Mouse (Mus musculus) cerebellum, adult 2 months (tissue): ENCODE data around the gene Cadm1. TPM values are rescaled to one million over a fixed set of nuclear protein-coding genes. Genes with fewer than 3 reads are reported as not detected.

ENCODE experiments used
- DNase-seq, 2 experiments: peaks; one replicate each; pipeline ENCODE4 v3.0.0; 2021
- H3K27ac ChIP-seq: fragments of 200-500 bp; 2 replicates; pipeline ENCODE4 v1.5.1; 2012; ENCODE audit warnings: low read length, control low read depth, inconsistent platforms; ENCODE audit not compliant: insufficient read depth
- H3K27me3 ChIP-seq: fragments of 200-500 bp; 2 replicates; pipeline ENCODE4 v1.6.1; 2012; ENCODE audit warnings: inconsistent platforms, mild to moderate bottlenecking, low read length, moderate library complexity; ENCODE audit not compliant: control insufficient read depth, insufficient read depth
- H3K4me1 ChIP-seq: fragments of 200-500 bp; 2 replicates; pipeline ENCODE4 v1.6.1; 2011; ENCODE audit warnings: low read length; ENCODE audit not compliant: control insufficient read depth, insufficient read depth
- H3K4me3 ChIP-seq: fragments of 200-500 bp; replicated peaks from 2 replicates; pipeline ENCODE3; 2011; ENCODE audit warnings: mild to moderate bottlenecking, low read depth, low read length, control low read depth; ENCODE audit not compliant: insufficient read depth
- CTCF ChIP-seq: fragments of 200-500 bp; IDR thresholded peaks from 2 replicates; pipeline ENCODE4 v1.5.1; 2011; ENCODE audit warnings: low read depth, mild to moderate bottlenecking, control low read depth, low read length, moderate library complexity, borderline replicate concordance; ENCODE audit not compliant: insufficient read depth
- POLR2A ChIP-seq: fragments of 200-500 bp; IDR thresholded peaks from 2 replicates; pipeline ENCODE4 v1.6.1; 2011; ENCODE audit warnings: low read length, control low read depth, borderline replicate concordance; ENCODE audit not compliant: insufficient read depth
- WGBS: fragments of 180-500 bp; shearing (Covaris S2); methylation state at CpG from one replicate; pipeline ENCODE4 v1.1.7; 2018; 5-methylcytosine and 5-hydroxymethylcytosine counted together
- polyA plus RNA-seq: library from polyadenylated mRNA; depleted of rRNA; stranded (reverse); fragments of >200 nt; gene quantifications from 2 replicates; pipeline ENCODE4 v1.2.3, GENCODE M21; 2012

Gene Cadm1
- polyA plus RNA-seq, 1 experiment, result 55.9 TPM

- H3K27me3 ChIP-seq, result no peaks in the 10 kb centered on the region
- no peak for DNase-seq
- TF ChIP-seq POLR2A (no peak), CTCF (no peak)
- no peak overlapping the region for H3K4me3 ChIP-seq
- H3K27ac ChIP-seq, result no peak overlapping the region
- no peaks in the 10 kb centered on the region; the same call in 1 of the 2 replicates for H3K4me1 ChIP-seq
- WGBS, result 96% methylated on average over 1 of the region's 1 CpGs
Measured at GRCm38 (mm10) chr9:47628550-47628949, 98.6 kb downstream of the Cadm1 start.

GRCm38 (mm10) chr9:47634695-47635094 lies 104.7 kb downstream of the Cadm1 start:
- no peak overlapping the region for H3K27ac ChIP-seq
- H3K4me3 ChIP-seq, result no peak overlapping the region
- H3K4me1 ChIP-seq, result no peaks in the 10 kb centered on the region
- WGBS, result 76% methylated on average over 3 of the region's 3 CpGs
- TF ChIP-seq CTCF (no peak), POLR2A (no peak)
- no peak for DNase-seq
- no peaks in the 10 kb centered on the region for H3K27me3 ChIP-seq

DNA sequence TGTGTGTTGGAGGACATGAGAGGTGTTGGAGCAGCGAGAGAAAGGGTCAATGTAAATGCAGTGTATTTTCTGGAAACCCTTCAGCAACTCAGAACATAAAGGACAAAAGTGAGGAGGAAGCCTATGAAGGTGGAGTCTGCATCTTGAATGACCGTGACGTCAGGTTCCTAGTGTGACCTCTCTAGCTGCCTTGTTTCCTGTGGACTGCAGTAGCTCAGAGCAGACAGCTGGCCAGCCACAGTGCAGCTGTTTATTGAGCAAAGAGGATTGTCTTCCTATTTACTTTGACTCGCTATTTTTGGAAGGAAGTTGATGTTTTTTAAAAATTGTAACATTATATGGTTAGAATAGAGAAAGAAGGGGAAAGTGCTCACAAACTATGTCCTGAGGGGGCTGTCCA lies 112.7 kb downstream of the Cadm1 start:
- Histone ChIP-seq H3K27ac (no peak overlapping the region), H3K27me3 (no peaks in the 10 kb centered on the region), H3K4me1 (no peaks in the 10 kb centered on the region; the same call in 1 of the 2 replicates), H3K4me3 (no peak overlapping the region)
- 75% methylated on average over 4 of the region's 4 CpGs for WGBS
- no peak for DNase-seq
- TF ChIP-seq POLR2A, result no peak
- no peak for TF ChIP-seq CTCF

GRCm38 (mm10) chr9:47645056-47645455 lies 115.1 kb downstream of the Cadm1 start:
- no peak for TF ChIP-seq CTCF
- TF ChIP-seq POLR2A, result no peak
- Histone ChIP-seq H3K4me1 (no peaks in the 10 kb centered on the region; the same call in 1 of the 2 replicates), H3K27me3 (no peaks in the 10 kb centered on the region), H3K4me3 (no peak overlapping the region), H3K27ac (no peak overlapping the region)
- no peak for DNase-seq
- WGBS, result 96% methylated on average over 2 of the region's 2 CpGs

DNA sequence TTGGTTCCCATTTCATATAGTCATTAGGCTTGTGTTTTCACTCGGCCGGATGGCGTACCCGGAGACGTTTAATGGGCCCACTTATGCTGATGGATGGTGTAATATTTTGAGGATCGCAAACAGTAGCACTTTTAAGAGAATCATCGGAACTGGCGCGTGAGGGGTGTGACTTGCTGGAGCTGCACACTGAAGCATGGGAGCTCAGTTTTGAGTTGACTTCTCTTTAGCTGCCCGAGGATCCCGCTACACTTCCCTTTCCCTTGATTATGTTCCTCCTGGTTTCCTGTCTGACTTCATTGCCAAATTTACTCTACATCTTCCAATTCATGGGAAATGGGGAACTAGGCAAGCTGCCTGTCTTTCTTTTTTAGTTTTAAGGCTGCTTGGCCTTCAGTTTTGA lies 121.5 kb downstream of the Cadm1 start:
- TF ChIP-seq CTCF, result no peak
- TF ChIP-seq POLR2A, result no peak
- no peak for DNase-seq
- 96% methylated on average over 11 of the region's 11 CpGs for WGBS
- Histone ChIP-seq H3K4me3 (no peak overlapping the region), H3K4me1 (no peaks in the 10 kb centered on the region; the same call in 1 of the 2 replicates), H3K27ac (no peak overlapping the region), H3K27me3 (no peaks in the 10 kb centered on the region)

DNA sequence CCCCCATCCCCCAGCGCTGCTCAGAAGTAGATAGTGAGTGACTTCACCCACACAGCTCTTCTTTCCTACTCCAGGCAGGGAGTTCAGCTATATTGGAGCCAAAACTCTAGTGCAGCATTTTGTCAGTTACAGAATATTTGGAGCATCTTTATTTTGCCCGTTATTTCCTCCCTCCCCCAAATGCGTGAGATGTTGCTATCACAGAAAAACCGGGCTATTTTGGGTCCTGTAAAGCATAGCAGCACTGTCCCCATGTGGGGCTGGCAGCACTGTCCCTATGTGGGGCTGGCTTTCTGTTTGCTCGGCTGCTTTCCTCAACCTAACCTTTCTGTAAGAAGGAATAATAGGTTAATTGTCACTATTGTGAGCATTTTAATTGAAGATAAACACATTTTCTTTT lies 122.2 kb downstream of the Cadm1 start:
- no peaks in the 10 kb centered on the region for H3K27me3 ChIP-seq
- H3K4me1 ChIP-seq, result no peaks in the 10 kb centered on the region
- no peak overlapping the region for H3K27ac ChIP-seq
- TF ChIP-seq POLR2A (no peak), CTCF (no peak)
- no peak overlapping the region for H3K4me3 ChIP-seq
- WGBS, result 32% methylated on average over 5 of the region's 5 CpGs
- no peak for DNase-seq

DNA sequence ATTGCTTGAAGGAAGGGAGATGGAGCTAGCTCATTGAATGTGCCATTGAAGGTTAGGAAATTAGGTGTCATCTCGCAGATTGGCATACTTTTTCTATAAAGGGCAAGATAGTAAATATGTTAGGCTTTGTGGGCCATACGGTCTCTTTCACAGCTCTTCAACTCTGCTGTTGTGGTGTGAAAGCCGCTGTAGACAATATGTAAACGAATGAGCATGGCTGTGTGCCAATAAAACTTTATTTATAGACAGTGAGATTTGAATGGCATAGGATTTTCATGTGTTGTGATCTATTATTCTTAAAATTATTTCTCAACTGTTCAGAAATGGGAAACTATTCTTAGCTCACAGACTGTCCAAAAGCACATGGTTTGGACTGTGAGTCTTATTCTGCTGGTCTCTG lies 123.0 kb downstream of the Cadm1 start:
- Histone ChIP-seq H3K4me1 (no peaks in the 10 kb centered on the region), H3K4me3 (no peak overlapping the region), H3K27me3 (no peaks in the 10 kb centered on the region), H3K27ac (no peak overlapping the region)
- 72% methylated on average over 4 of the region's 4 CpGs for WGBS
- no peak for TF ChIP-seq CTCF
- no peak for TF ChIP-seq POLR2A
- no peak for DNase-seq

DNA sequence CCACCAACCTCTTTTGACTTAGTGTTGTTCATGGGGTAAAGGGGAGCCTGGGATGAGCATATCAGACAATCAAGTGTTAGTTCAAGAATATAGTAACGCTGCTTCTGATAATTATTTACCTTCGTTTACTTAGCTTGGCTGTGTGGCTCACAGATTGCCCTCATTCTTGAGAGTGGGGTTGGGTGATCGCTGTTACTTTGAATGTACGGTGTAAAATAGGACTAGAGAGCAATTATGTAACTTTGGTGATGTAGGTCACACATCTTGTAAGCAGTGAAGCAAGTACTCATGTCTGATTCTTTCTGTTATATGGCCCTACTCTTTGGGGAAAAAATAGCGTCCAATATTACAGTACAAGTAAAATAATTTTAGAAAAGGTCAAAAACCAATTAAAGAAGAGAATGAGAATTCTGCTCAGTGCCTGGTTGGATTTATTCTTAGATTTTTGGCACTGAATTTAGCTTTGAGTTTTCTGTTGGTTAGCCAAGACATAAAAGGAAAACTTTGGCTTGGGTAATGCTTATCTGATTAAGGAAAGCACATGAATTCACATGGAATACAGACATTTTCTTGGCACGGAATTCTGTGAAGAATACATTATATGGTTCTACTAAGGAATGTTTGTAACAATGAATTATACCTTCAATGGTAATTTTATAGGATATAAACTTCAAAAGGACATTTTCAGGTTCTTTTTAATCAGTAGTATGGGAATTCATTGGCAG lies 129.6 kb downstream of the Cadm1 start:
- Histone ChIP-seq H3K27me3 (no peaks in the 10 kb centered on the region), H3K4me3 (no peak overlapping the region), H3K4me1 (peaks cover 5% of the 10 kb centered on the region; the same call in 1 of the 2 replicates), H3K27ac (no peak overlapping the region)
- peak in 1 of 2 experiments; percentile 24 for DNase-seq
- TF ChIP-seq CTCF (no peak), POLR2A (no peak)
- WGBS, result 50% methylated on average over 6 of the region's 6 CpGs
